Mouse (Mus musculus): ENCODE measurements around the gene Wrap53.

Gene Wrap53

GRCm38 (mm10) chr11:69601768-69602167 lies 21.7 kb upstream of the Wrap53 start:
- no peak for DNase-seq (ENCODE audit: low spot score in 2 of 2)

DNA sequence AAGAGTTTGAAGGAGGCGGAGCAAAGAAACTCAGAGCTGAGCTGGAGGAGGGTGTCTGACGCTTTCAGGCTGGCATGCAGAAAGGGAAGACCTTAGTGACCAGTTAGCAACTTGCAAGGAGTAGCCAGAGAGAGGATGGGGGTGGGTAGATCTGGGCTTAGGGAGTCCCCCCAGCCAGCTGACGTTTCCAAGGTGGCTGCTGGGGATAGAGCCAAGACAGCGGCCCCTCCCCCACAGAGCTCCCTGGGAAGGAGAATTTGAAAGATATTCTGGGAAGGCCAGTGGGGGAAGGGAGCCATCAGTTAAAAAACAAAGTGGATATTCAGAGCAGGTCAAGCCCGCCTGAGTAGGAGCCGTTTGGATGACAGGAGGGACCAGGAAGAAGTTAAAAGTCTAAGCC lies 20.0 kb upstream of the Wrap53 start:
- DNase-seq (ENCODE audit: low spot score in 2 of 2), result no peak

DNA sequence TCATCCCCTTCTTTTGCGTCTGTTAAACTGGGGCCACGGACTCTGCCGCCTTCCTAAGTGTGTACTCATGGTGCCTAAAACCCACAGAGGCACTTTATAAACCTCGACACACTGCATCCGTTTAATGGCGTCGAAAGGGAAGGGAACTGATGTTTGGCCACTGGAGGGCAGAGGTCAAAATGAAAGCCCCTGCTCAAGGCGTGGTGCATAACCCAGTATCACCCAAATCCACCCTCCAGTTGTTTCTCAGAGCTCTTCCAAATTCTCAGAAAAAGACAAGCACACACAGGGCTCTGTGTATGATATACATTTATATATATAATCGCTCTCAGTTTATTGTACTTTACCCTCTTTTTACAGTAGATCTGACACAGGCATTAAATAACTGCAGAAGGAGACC lies 19.4 kb upstream of the Wrap53 start:
- no peak for DNase-seq (ENCODE audit: low spot score in 2 of 2)

GRCm38 (mm10) chr11:69594853-69595252 lies 14.8 kb upstream of the Wrap53 start:
- no peak for DNase-seq (ENCODE audit: low spot score in 2 of 2)

- no peak for DNase-seq (ENCODE audit: low spot score in 2 of 2)
Measured at GRCm38 (mm10) chr11:69592799-69593198, 12.7 kb upstream of the Wrap53 start.

DNA sequence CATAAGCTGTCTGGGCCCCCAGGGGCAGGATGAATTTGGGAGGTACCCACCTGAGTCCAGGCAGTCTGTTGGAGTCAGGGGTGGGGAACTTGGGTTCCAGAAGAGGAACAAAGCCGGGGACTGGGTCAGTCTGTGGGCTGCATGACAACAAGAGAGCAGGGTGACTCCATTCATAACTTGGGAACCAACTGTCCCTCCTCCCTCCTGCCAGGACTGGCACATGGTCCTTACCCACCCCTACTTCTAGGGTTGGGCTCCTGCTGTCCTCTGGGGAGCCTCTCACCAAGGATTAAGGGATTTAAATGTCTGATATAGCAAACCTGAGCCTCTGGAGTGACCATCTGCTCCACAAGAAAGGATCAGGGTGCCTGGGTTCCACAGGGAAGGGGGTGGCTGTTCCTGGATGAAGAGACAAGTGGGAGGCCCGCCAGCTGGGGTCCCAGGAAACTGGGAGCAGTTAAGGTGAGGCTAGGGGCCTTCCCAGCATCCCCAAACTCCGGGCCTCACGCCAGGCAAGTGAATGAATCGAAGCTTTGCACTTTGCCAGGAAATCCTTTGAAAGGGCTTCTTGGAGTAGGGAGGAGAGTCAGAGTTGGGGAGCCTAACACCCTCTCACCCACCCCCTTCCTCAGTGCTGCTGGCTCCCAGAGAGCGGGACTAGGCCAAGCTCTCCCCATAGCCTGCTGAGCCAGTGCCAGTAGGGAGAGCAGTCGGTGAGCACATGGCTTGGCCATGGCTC lies 12.0 kb upstream of the Wrap53 start:
- no peak for DNase-seq (ENCODE audit: low spot score in 2 of 2)

- DNase-seq (ENCODE audit: low spot score in 2 of 2), result no peak
Measured at GRCm38 (mm10) chr11:69591424-69591823, 11.4 kb upstream of the Wrap53 start.

- no peak for DNase-seq (ENCODE audit: low spot score in 2 of 2)
Measured at GRCm38 (mm10) chr11:69590622-69591021, 10.6 kb upstream of the Wrap53 start.

DNA sequence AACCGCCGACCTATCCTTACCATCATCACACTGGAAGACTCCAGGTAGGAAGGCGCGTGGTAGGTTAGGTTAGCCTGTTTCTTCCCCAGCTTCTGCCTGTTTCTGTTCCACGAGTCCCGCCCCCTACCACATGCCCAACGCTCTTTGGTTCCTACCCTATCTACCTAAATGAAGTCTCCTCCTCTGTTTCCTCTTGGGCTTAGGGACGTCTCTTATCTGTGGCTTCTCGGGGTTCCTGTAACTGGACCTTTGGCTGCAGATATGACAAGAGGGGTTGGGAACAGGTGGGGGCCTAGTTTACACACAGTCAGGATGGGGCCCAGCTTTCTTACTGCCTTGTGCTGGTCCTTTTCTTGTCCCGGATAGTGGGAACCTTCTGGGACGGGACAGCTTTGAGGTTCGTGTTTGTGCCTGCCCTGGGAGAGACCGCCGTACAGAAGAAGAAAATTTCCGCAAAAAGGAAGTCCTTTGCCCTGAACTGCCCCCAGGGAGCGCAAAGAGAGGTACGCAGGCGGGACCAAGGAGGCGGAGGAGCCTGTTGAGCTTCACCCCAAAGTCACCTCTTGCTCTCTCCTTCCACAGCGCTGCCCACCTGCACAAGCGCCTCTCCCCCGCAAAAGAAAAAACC lies 9.3 kb upstream of the Wrap53 start:
- DNase-seq (ENCODE audit: low spot score in 2 of 2), result no peak

DNA sequence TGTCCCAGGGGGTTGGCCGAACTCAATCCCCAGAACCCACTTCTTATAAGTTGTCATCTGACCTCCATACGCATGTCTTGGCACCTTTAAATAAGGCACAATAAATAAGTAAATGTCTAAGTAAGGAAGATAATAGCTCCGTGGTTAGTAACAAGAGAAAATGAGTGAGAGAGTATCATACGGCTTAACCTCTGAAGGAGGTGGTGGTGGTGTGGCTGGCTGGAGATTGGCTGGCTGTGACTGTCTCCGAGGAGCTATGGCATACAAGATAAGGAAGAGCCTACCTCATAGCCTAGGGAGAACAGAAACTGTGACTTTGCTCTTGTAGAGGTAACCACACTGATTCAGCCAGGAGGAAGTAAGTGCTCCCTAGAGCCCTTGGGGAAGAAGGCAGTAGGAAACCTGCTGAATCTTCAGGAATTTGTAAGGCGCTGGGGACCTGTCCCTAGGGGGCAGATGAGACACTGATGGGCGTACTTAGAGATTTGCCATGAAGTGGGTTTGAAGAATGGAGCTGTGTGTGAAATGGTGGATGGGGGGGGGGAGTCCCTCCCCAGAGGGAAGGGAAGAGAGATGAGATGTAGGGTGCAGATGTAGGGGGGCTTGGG lies 5.8 kb upstream of the Wrap53 start:
- no peak for DNase-seq (ENCODE audit: low spot score in 2 of 2)

- no peak for DNase-seq (ENCODE audit: low spot score in 2 of 2)
Measured at GRCm38 (mm10) chr11:69584937-69585336, 4.9 kb upstream of the Wrap53 start.

GRCm38 (mm10) chr11:69584008-69584407 lies 4.0 kb upstream of the Wrap53 start:
- no peak for DNase-seq (ENCODE audit: low spot score in 2 of 2)

DNA sequence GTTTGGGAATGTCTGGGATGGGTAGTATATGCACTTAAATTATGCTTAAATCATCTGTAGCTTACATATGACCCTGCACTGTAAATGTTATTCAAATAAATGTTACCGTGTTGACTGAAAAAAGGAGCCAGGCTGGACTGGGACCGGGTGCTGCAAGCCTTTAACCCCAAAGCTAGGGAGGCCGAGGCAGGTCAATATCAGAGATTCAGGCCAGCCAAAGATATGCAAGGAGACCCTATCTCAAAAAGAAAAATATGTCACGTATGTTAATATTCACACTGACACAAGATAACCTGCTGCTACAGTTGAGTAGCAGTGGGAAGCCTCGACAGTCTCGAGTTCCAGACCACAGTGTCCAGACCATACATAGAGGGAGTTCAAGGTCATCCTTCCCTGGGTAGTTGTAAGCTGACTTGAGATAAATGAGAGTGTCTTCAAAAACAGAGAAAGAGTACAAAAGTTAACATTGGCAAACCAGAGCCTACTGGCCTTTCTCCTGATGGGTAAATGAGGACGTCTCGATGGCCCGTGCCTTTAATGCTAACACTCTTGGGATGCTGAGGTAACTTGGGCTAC lies 2.3 kb upstream of the Wrap53 start:
- no peak for DNase-seq (ENCODE audit: low spot score in 2 of 2)

- DNase-seq (ENCODE audit: low spot score in 2 of 2), result no peak
Measured at GRCm38 (mm10) chr11:69581814-69582213, 1.8 kb upstream of the Wrap53 start.

DNA sequence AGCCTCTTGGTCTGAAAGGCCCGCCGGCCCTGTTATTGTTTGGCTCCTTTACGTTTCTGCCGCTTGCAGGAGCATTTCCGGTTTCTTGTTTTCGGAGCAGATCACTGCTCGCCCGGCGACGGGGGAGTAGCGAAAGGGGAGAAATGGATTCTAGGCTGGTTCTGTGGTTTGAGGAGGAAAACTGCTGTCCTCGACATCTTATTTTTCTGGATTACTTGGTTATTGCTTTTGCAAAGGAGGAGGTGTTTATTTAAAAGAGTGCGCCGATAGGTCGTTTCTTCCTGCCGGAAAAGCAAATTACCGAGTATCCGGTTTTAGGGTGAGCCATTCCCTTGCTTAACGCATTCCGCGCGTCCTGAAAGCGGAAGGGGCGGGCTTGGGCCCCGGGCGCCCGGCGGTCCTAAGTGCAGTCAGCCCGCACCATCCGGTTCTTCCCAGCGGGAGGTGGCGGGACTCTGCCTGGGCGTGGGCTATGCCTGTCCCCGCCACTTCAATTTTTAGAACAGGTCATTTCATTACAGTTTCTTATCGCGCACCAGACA lies 1.2 kb upstream of the Wrap53 start:
- peak; percentile 86 for DNase-seq (ENCODE audit: low spot score in 2 of 2)

DNA sequence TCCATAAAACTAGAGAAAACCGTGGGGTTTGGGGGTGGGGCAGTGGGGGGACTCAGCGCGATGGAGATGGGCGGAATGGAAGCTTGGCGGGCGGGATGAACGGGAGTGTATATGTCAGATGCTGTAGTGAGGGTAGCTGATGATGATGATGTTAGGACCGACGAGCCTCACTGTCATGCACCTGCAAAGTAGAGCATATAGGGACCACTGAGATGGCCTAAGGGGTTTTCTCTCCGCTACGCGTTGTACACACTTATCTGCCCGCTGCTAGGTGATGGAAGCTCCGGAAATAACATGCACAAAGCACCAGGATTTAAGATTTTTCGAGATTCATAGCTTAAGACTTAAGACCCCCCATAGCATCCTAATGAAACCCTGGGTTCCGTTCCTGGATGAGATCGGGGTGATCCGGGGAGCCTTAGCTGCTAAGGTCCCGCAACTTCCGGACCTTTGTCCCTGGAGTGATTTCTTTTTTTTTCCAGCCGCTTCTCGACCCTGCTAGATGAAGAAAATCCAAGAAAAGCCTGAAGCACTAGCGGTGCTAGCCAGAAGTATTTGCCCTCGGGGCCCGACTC lies 604 bp upstream of the Wrap53 start:
- no peak for DNase-seq (ENCODE audit: low spot score in 2 of 2)

- peak; percentile 89 to 96 for DNase-seq (ENCODE audit: low spot score in 2 of 2)
Measured at GRCm38 (mm10) chr11:69579128-69580017, 682 bp downstream of the Wrap53 start.

GRCm38 (mm10) chr11:69578301-69578700 lies 1.8 kb downstream of the Wrap53 start:
- DNase-seq (ENCODE audit: low spot score in 2 of 2), result no peak

DNA sequence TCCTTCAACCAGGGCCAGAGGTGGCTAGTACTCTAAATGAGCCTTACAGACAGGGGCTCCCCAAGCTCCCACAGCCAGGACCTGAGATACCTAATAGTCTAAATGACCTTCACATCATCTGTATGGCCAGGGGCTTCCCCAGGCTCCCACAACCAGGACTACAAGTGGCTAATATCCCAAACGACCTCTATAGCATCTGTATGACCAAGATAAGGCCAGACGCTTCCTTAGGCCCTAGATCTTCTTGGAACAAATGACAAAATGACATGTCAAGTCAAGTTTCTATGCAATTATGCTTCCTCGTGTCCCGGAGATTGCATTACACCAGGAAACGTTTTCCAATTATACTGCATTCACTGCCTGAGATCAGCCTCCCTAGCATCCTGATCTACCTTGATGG lies 3.7 kb downstream of the Wrap53 start:
- no peak for DNase-seq (ENCODE audit: low spot score in 2 of 2)

GRCm38 (mm10) chr11:69575220-69575619 lies 4.8 kb downstream of the Wrap53 start:
- peak in 1 of 2 experiments; percentile 49 for DNase-seq (ENCODE audit: low spot score in 2 of 2)

DNA sequence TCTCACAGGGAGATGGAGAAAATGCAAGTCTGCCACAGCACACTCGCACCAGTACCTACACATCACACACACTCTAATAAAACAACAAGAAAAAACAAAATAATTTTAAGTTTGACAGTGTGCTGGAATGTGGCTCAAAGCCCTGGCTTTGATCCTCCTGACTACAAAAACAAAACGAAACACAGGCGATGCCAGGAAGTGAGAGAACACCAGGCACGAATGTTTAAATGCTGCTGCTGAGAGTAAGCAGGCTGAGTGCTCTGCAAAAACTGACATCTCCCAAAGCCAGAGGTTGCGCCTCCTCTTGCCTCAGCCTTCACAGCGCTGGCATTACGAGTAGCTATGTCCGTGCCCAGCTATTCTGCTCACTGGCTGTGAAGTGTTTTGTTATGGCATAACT lies 14.9 kb downstream of the Wrap53 start:
- no peak for DNase-seq (ENCODE audit: low spot score in 2 of 2)
